Mouse (Mus musculus) forebrain, postnatal 0 days (tissue): ENCODE results near the gene Prss56. TPM values are rescaled to one million over a fixed set of nuclear protein-coding genes. Genes with fewer than 3 reads are reported as not detected.
A peak's percentile ranks its signal among the peaks of the same experiment; 100 is the strongest.

Source experiments
- ATAC-seq: fragments of 200-750 bp; cut with Nextera tagmentation; 2 replicates; pipeline ENCODE4 v1.8.0; 2017; ENCODE audit warnings: mild to moderate bottlenecking, moderate library complexity
- DNase-seq: peaks from one replicate; pipeline ENCODE4 v3.0.0-alpha.2; 2015
- H3K27ac ChIP-seq: fragments of 300-500 bp; sonication (generic); 2 replicates; pipeline ENCODE4 v1.5.1; 2014; ENCODE audit warnings: low read depth, mild to moderate bottlenecking, antibody characterized with exemption, low read length, moderate library complexity, mixed read lengths
- H3K27me3 ChIP-seq: fragments of 300-500 bp; sonication (generic); 2 replicates; pipeline ENCODE4 v1.6.1; 2014; ENCODE audit warnings: mild to moderate bottlenecking, low read length, mixed read lengths; ENCODE audit not compliant: insufficient read depth
- H3K36me3 ChIP-seq: fragments of 300-500 bp; sonication (generic); 2 replicates; pipeline ENCODE4 v1.6.1; 2014; ENCODE audit warnings: mild to moderate bottlenecking, moderate library complexity; ENCODE audit not compliant: insufficient read depth
- H3K4me1 ChIP-seq: fragments of 300-500 bp; sonication (generic); 2 replicates; pipeline ENCODE4 v1.6.1; 2014; ENCODE audit warnings: antibody characterized with exemption; ENCODE audit not compliant: insufficient read depth
- H3K4me2 ChIP-seq: fragments of 300-500 bp; sonication (generic); 2 replicates; pipeline ENCODE4 v1.6.1; 2014; ENCODE audit warnings: low read depth, mild to moderate bottlenecking, moderate library complexity
- H3K4me3 ChIP-seq: fragments of 300-500 bp; sonication (generic); 2 replicates; pipeline ENCODE4 v1.5.1; 2014; ENCODE audit warnings: low read depth, low read length, mixed read lengths
- H3K9ac ChIP-seq: fragments of 300-500 bp; sonication (generic); 2 replicates; pipeline ENCODE4 v1.6.1; 2014; ENCODE audit warnings: mild to moderate bottlenecking
- H3K9me3 ChIP-seq: fragments of 300-500 bp; sonication (generic); 2 replicates; pipeline ENCODE4 v1.6.1; 2016; ENCODE audit warnings: low read length
- CTCF ChIP-seq: sonication (generic); IDR thresholded peaks from 2 replicates; pipeline ENCODE4 v1.5.1; 2016; ENCODE audit warnings: antibody characterized with exemption, control low read depth, low read depth
- WGBS: fragments of 180-500 bp; shearing (Covaris S2); extraction: QIAGEN DNeasy Blood & Tissue Kit; methylation state at CpG from one replicate; pipeline ENCODE4 v1.1.7; 2014; 5-methylcytosine and 5-hydroxymethylcytosine counted together
- polyA plus RNA-seq: library from polyadenylated mRNA; unstranded; fragments of >200 nt; fragmentation: Nextera tagmentation; extraction: Ambion mirVana; gene quantifications from 2 replicates; pipeline ENCODE4 v1.2.1, GENCODE M21; 2015
- total RNA-seq: library from RNA; depleted of rRNA; stranded (reverse); fragments of >200 nt; gene quantifications from 2 replicates; pipeline ENCODE4 v1.2.3, GENCODE M21; 2014; rRNA removed

Prss56 gene
- total RNA-seq: 3.1 and 4.0 TPM in 2 replicates
- polyA plus RNA-seq: 2.5 and 4.3 TPM in 2 replicates

DNA sequence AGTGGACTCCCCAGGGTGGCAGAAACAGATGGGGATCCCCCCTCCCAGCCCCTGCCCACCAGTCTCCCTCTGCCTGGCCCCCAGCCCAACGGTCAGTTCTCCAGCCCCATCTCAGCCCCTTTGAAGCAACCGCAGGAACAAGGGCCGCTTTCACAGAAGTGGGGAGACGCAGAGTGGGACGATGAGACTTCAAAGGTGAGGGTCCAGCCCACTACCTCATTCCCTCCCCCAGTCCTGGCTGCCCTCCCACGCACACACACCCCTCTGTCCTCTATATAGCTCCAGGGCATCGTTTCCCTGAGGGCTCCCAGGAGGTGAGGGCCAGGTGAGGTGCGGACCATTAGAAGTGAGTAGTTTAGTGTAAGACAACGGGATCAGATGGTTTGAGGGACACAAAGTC, at the start of gene Prss56:
Gene Prss56 (plus strand): TSS at position 301 of the 400 bp plus-strand sequence.
- DNase-seq (no peak), ATAC-seq (no peak)
- 42% methylated on average over 9 of the region's 9 CpGs for WGBS

GRCm38 (mm10) chr1:87141550-87141949, 41.6 kb upstream of the Prss56 start:
- WGBS: 86% methylated on average over 4 of the region's 4 CpGs
- Histone ChIP-seq H3K36me3 (no peaks in the 10 kb centered on the region), H3K27ac (no peak overlapping the region), H3K27me3 (no peaks in the 10 kb centered on the region), H3K9ac (no peak overlapping the region), H3K4me1 (no peaks in the 10 kb centered on the region), H3K9me3 (no peaks in the 10 kb centered on the region), H3K4me3 (no peak overlapping the region), H3K4me2 (no peak overlapping the region)
- ATAC-seq: no peak
- no peak for TF ChIP-seq CTCF
- no peak for DNase-seq

More for the DNA sequence above, at the start of gene Prss56:
- no peak within 1 kb of the TSS for H3K4me2 ChIP-seq
- H3K4me1 ChIP-seq: no peaks in the 10 kb centered on the region
- H3K27ac ChIP-seq: no peak within 1 kb of the TSS
- no peak for TF ChIP-seq CTCF
- peaks cover 20% of the 10 kb centered on the region for H3K27me3 ChIP-seq
- no peaks in the 10 kb centered on the region for H3K9me3 ChIP-seq
- H3K36me3 ChIP-seq: no peaks in the 10 kb centered on the region
- H3K4me3 ChIP-seq: no peak within 1 kb of the TSS
- H3K9ac ChIP-seq: no peak within 1 kb of the TSS

GRCm38 (mm10) chr1:87142456-87142855, 40.7 kb upstream of the Prss56 start:
- no peaks in the 10 kb centered on the region for H3K27me3 ChIP-seq
- ATAC-seq (peak; percentile 82), DNase-seq (peak; percentile 50)
- no peak for TF ChIP-seq CTCF
- no peak overlapping the region for H3K9ac ChIP-seq
- WGBS: 47% methylated on average over 9 of the region's 9 CpGs
- no peak overlapping the region for H3K4me2 ChIP-seq
- no peaks in the 10 kb centered on the region for H3K4me1 ChIP-seq
- H3K27ac ChIP-seq: no peak overlapping the region
- no peaks in the 10 kb centered on the region for H3K9me3 ChIP-seq
- no peak overlapping the region for H3K4me3 ChIP-seq
- no peaks in the 10 kb centered on the region for H3K36me3 ChIP-seq

DNA sequence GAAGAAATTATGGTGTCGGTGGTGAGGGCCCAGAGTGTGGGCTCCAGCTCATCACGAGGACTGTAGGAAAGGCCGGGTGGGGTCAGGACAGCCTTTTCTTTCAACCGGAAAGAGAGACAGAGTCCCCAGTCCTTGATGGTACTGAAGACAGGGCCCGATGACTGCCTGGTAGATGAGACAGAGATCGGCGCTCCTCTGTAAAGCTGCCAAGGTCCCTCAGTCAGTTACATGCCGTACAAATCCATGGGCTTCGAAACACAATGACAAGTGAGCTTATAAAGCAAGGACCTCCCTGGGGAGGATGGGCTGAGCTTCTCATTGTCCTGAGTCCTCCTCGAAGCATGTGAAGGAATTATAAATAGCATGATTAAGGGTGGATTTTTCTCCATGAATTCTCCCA, 40.0 kb upstream of the Prss56 start:
- Histone ChIP-seq H3K4me1 (no peaks in the 10 kb centered on the region), H3K4me2 (no peak overlapping the region), H3K4me3 (no peak overlapping the region), H3K27ac (no peak overlapping the region), H3K9ac (no peak overlapping the region), H3K9me3 (no peaks in the 10 kb centered on the region), H3K27me3 (no peaks in the 10 kb centered on the region), H3K36me3 (no peaks in the 10 kb centered on the region)
- TF ChIP-seq CTCF: no peak
- ATAC-seq (0 out of 2 replicates have a peak, but pooled peaks have one; percentile 8), DNase-seq (no peak)
- 63% methylated on average over 10 of the region's 10 CpGs for WGBS

- no peak for TF ChIP-seq CTCF
- Histone ChIP-seq H3K4me3 (no peak overlapping the region), H3K4me2 (no peak overlapping the region), H3K9ac (no peak overlapping the region), H3K27me3 (peaks cover 35% of the 10 kb centered on the region), H3K9me3 (no peaks in the 10 kb centered on the region), H3K27ac (no peak overlapping the region), H3K36me3 (no peaks in the 10 kb centered on the region), H3K4me1 (no peaks in the 10 kb centered on the region)
- ATAC-seq (no peak), DNase-seq (no peak)
- WGBS: 36% methylated on average over 13 of the region's 13 CpGs
These were observed 33.7 kb upstream of the Prss56 start for GRCm38 (mm10) chr1:87149422-87149821.

DNA sequence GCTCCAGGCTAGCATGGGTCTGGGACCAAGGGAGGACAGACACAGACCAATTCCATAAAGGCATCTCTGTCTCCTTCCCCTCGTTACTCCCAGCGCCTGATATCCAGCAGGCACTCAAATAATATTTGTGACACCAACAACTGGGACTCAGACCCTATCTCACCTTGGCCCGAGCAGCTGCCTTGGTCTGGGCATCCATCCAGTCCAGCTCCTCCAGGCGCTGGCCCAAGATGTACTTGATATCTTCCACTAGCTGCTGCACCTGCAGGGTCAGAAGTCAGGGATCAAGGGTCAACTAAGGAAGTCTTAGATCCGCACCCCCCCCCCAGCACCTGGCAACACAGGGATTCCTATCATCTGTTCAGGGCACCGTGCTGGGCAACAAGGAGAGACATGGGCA, 31.8 kb upstream of the Prss56 start:
- Histone ChIP-seq H3K36me3 (no peaks in the 10 kb centered on the region), H3K9ac (no peak overlapping the region), H3K9me3 (no peaks in the 10 kb centered on the region), H3K4me2 (no peak overlapping the region), H3K27me3 (peaks cover 50% of the 10 kb centered on the region), H3K4me1 (no peaks in the 10 kb centered on the region), H3K27ac (no peak overlapping the region), H3K4me3 (no peak overlapping the region)
- 90% methylated on average over 6 of the region's 6 CpGs for WGBS
- ATAC-seq (no peak), DNase-seq (no peak)
- no peak for TF ChIP-seq CTCF

GRCm38 (mm10) chr1:87153776-87154500, 29.2 kb upstream of the Prss56 start:
- Histone ChIP-seq H3K4me3 (peak overlapping the region; percentile 42), H3K27me3 (peaks cover 66% of the 10 kb centered on the region), H3K4me1 (no peaks in the 10 kb centered on the region), H3K4me2 (peak overlapping the region; percentile 79), H3K9ac (peak overlapping the region; percentile 37), H3K27ac (no peak overlapping the region), H3K36me3 (no peaks in the 10 kb centered on the region), H3K9me3 (no peaks in the 10 kb centered on the region)
- ATAC-seq (peak; percentile 53; the same call in 1 of the 2 replicates), DNase-seq (peak; percentile 48)
- 2% methylated on average over 72 of the region's 72 CpGs for WGBS
- no peak for TF ChIP-seq CTCF
